Mouse (Mus musculus) ES-E14 (cell line): ENCODE results near the gene Tnfaip6.

Experiments
- CHD2 ChIP-seq: IDR thresholded peaks from 2 replicates; pipeline ENCODE4 v1.6.1; 2014; ENCODE audit warnings: mild to moderate bottlenecking, low read depth, low read length, inconsistent platforms
- HCFC1 ChIP-seq: IDR thresholded peaks from 2 replicates; pipeline ENCODE4 v1.6.1; 2012; ENCODE audit warnings: low read length, inconsistent platforms, borderline replicate concordance; ENCODE audit not compliant: insufficient read depth

- TF ChIP-seq CHD2 (no peak), HCFC1 (no peak)
Observed at GRCm38 (mm10) chr2:52053502-52053901, 15.7 kb downstream of the Tnfaip6 start.
